ENCODE assay signal across 7 mouse cellular contexts in the genomic region with DNA sequence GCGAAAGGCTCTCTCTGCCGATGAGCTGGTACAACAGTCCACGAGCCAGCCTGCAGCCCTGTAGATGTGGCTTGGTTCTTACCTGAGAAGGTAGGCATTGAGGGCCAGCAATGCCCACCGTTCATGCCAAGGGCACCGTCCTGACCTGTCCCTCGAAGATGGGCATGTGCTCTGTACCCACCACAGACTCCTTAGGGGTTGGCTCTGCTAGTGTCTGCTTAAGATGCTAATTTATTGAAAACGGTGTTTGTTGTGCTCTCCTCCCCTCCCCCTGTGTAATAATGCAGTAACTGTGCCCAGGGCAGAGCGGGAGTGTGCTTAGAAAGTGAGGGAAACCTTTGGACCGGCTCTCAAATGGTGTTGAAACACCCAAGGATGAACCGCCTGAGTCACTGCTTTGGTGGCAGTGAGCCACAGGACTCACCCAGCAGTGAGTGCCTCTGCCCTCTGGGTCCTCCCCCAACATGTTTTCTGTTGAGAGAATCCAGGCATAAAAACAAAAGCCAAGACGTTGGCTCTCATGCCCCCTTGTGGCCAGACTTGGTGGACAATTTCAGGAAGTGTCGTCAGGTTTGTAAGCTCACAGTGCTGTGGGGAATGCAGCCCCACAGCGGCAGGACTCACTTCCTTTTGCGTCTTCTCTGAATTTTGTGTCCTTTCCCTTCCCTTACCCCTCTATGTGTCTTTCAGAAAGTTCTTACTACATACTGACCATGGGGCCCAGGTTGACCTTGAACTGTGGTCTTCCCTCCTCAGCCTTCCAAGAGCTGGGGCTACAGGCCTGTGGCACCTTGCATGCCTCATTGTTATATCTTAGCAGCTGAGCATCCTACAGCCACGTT.
A peak's percentile ranks its signal among the peaks of the same experiment; 100 is the strongest.
DNase-seq lines count a peak whose midpoint lies in the region; ATAC-seq and TF ChIP-seq lines count a peak whose summit lies in the region.

No protein-coding gene starts in this region.

- intact Hi-C loops in left cerebral cortex, postnatal 4 days (cut with DNase I): loop anchor here (5.0 kb wide), 1 partner anchor 277 kb away; the partner anchor contains the start of gene Prkce

- WGBS in intestine, postnatal 0 days: 31% methylated on average over 15 of the region's 15 CpGs
- 40% methylated on average over 15 of the region's 15 CpGs for WGBS in midbrain, embryonic 12.5 days
- 19% methylated on average over 15 of the region's 15 CpGs for WGBS in small intestine, adult 2 months

- no peaks in the 10 kb centered on the region for H3K4me1 ChIP-seq in intestine, postnatal 0 days (replicated peaks; ENCODE audit: control insufficient read depth, insufficient read depth, low read length)
- H3K4me1 ChIP-seq in midbrain, embryonic 12.5 days: peaks cover 8% of the 10 kb centered on the region
- peaks cover 24% of the 10 kb centered on the region for H3K4me1 ChIP-seq in small intestine, adult 2 months (ENCODE audit: control insufficient read depth, insufficient read depth, insufficient read length, low read length)

- H3K27ac ChIP-seq in intestine, postnatal 0 days (ENCODE audit: low read depth, low read length): peak overlapping the region; percentile 77
- no peak overlapping the region for H3K27ac ChIP-seq in midbrain, embryonic 12.5 days (replicated peaks)
- peak overlapping the region; percentile 87 for H3K27ac ChIP-seq in small intestine, adult 2 months (ENCODE audit: insufficient read depth, low read depth, low read length)

- H3K9me3 ChIP-seq in intestine, postnatal 0 days (ENCODE audit: control insufficient read depth): no peaks in the 10 kb centered on the region
- peaks cover 4% of the 10 kb centered on the region; the same call in 1 of the 2 replicates for H3K9me3 ChIP-seq in midbrain, embryonic 12.5 days

- ATAC-seq in intestine, postnatal 0 days: peak; percentile 98
- peak; percentile 77 for ATAC-seq in midbrain, embryonic 12.5 days (ENCODE audit: low FRiP score, low read depth)

- H3K4me2 ChIP-seq in intestine, postnatal 0 days (replicated peaks; ENCODE audit: low read depth): peak overlapping the region; percentile 49
- H3K4me2 ChIP-seq in midbrain, embryonic 12.5 days (replicated peaks): peak overlapping the region; percentile 21; the same call in 1 of the 2 replicates

- peak; percentile 96 for DNase-seq in adrenal gland, adult 2 months
- peak; percentile 87 for DNase-seq in embryo, embryonic 11.5 days (ENCODE audit: low read depth, low spot score)
- peak; percentile 97 for DNase-seq in gonadal fat pad, adult 2 months (ENCODE audit: low read depth)
- peak; percentile 92 for DNase-seq in left cerebral cortex, postnatal 4 days

- peak; percentile 98 for TF ChIP-seq CTCF in intestine, postnatal 0 days (IDR thresholded peaks at IDR 0.05; ENCODE audit: low read depth)
- peak; percentile 91; the same call in 1 of the 2 replicates for TF ChIP-seq CTCF in small intestine, adult 2 months (IDR thresholded peaks at IDR 0.05; ENCODE audit: extremely low read depth, insufficient read length, insufficient replicate concordance, low read depth, low read length)

- H3K9ac ChIP-seq in intestine, postnatal 0 days (ENCODE audit: low read depth, low read length): peak overlapping the region; percentile 34; the same call in 1 of the 2 replicates
- H3K9ac ChIP-seq in midbrain, embryonic 12.5 days (replicated peaks): no peak overlapping the region

- no peaks in the 10 kb centered on the region for H3K27me3 ChIP-seq in intestine, postnatal 0 days (replicated peaks; ENCODE audit: control insufficient read depth, insufficient read depth, low read length)
- H3K27me3 ChIP-seq in midbrain, embryonic 12.5 days: no peaks in the 10 kb centered on the region
- H3K27me3 ChIP-seq in small intestine, adult 2 months (ENCODE audit: control insufficient read depth, insufficient read depth, low read length): no peaks in the 10 kb centered on the region

- TF ChIP-seq POLR2A in small intestine, adult 2 months (IDR thresholded peaks at IDR 0.05; ENCODE audit: low read depth, low read length): no peak; the same call in 1 of the 2 replicates

- H3K36me3 ChIP-seq in intestine, postnatal 0 days (ENCODE audit: control insufficient read depth, insufficient read depth): no peaks in the 10 kb centered on the region
- no peaks in the 10 kb centered on the region for H3K36me3 ChIP-seq in midbrain, embryonic 12.5 days
- no peaks in the 10 kb centered on the region for H3K36me3 ChIP-seq in small intestine, adult 2 months (ENCODE audit: control insufficient read depth, insufficient read depth, low read length)

- H3K4me3 ChIP-seq in intestine, postnatal 0 days (ENCODE audit: low read depth, low read length): no peak overlapping the region
- no peak overlapping the region for H3K4me3 ChIP-seq in midbrain, embryonic 12.5 days
- peak overlapping the region; percentile 43 for H3K4me3 ChIP-seq in small intestine, adult 2 months (ENCODE audit: low read depth, low read length)
